Mouse (Mus musculus) forebrain, embryonic 16.5 days (tissue): Measurements from ENCODE around the gene Tor4a. TPM values are rescaled to one million over a fixed set of nuclear protein-coding genes. Genes with fewer than 3 reads are reported as not detected.

ENCODE experiments used
- ATAC-seq: fragments of 200-750 bp; cut with Nextera tagmentation; 2 replicates; pipeline ENCODE4 v1.8.0; 2017; ENCODE audit warnings: mild to moderate bottlenecking, moderate library complexity
- H3K27ac ChIP-seq: fragments of 300-500 bp; sonication (generic); 2 replicates; pipeline ENCODE4 v1.5.1; 2014; ENCODE audit warnings: low read length, control low read depth
- H3K27me3 ChIP-seq: fragments of 300-500 bp; sonication (generic); replicated peaks from 2 replicates; pipeline ENCODE4 v1.6.1; 2014; ENCODE audit warnings: low read length; ENCODE audit not compliant: control insufficient read depth, insufficient read depth
- H3K36me3 ChIP-seq: fragments of 300-500 bp; sonication (generic); 2 replicates; pipeline ENCODE4 v1.6.1; 2014; ENCODE audit not compliant: control insufficient read depth, insufficient read depth
- H3K4me1 ChIP-seq: fragments of 300-500 bp; sonication (generic); replicated peaks from 2 replicates; pipeline ENCODE4 v1.6.1; 2014; ENCODE audit warnings: low read length; ENCODE audit not compliant: control insufficient read depth, insufficient read depth
- H3K4me2 ChIP-seq: fragments of 300-500 bp; sonication (generic); 2 replicates; pipeline ENCODE4 v1.6.1; 2014; ENCODE audit warnings: mild to moderate bottlenecking, low read length, control low read depth
- H3K4me3 ChIP-seq: fragments of 300-500 bp; sonication (generic); replicated peaks from 2 replicates; pipeline ENCODE4 v1.5.1; 2014; ENCODE audit warnings: mild to moderate bottlenecking, low read length, control low read depth
- H3K9ac ChIP-seq: fragments of 300-500 bp; sonication (generic); replicated peaks from 2 replicates; pipeline ENCODE4 v1.6.1; 2014; ENCODE audit warnings: low read depth, low read length, control low read depth
- H3K9me3 ChIP-seq: fragments of 300-500 bp; sonication (generic); 2 replicates; pipeline ENCODE4 v1.6.1; 2016; ENCODE audit warnings: low read length; ENCODE audit not compliant: control insufficient read depth
- WGBS: fragments of 180-500 bp; shearing (Covaris S2); extraction: QIAGEN DNeasy Blood & Tissue Kit; methylation state at CpG from one replicate; pipeline ENCODE4 v1.1.7; 2014; 5-methylcytosine and 5-hydroxymethylcytosine counted together
- polyA plus RNA-seq: library from polyadenylated mRNA; unstranded; fragments of >200 nt; fragmentation: Nextera tagmentation; extraction: Ambion mirVana; gene quantifications from 2 replicates; pipeline ENCODE4 v1.2.1, GENCODE M21; 2015

The Tor4a gene
- polyA plus RNA-seq, 1 experiment from 2014 or later, result 0.85 TPM

DNA sequence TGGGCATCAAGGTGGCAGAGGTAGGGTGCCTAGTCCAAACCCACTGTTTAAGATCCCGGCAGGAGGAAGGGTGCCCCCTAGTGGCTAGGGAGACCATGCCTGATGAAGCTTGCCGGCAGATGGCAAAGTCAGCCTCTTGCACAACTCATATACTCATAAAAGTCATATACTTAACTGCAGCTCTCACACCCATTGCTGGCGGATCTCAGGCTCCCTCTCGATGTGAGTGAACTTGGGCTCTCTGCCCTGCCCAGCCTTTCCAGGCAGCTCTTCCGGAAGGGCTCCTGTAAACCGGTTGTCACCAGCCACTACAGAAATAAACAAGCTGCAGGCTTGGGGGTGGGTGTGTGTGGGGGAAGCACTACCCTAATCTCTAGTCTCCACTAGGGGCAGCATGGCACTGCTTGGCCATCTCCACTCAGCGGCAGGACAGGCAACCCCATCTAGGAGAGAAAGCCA, 31.8 kb upstream of the Tor4a start:
- H3K4me3 ChIP-seq, result no peak overlapping the region
- 0% methylated on average over 7 of the region's 7 CpGs for WGBS
- peak overlapping the region; percentile 46; the same call in 1 of the 2 replicates for H3K27ac ChIP-seq
- H3K27me3 ChIP-seq, result no peaks in the 10 kb centered on the region
- H3K4me1 ChIP-seq, result peaks cover 12% of the 10 kb centered on the region
- no peaks in the 10 kb centered on the region for H3K36me3 ChIP-seq
- ATAC-seq, result no peak
- H3K9ac ChIP-seq, result 0 out of 2 replicates have a peak overlapping the region, but pooled peaks have one; percentile 9
- no peaks in the 10 kb centered on the region for H3K9me3 ChIP-seq
- H3K4me2 ChIP-seq, result peak overlapping the region; percentile 40

DNA sequence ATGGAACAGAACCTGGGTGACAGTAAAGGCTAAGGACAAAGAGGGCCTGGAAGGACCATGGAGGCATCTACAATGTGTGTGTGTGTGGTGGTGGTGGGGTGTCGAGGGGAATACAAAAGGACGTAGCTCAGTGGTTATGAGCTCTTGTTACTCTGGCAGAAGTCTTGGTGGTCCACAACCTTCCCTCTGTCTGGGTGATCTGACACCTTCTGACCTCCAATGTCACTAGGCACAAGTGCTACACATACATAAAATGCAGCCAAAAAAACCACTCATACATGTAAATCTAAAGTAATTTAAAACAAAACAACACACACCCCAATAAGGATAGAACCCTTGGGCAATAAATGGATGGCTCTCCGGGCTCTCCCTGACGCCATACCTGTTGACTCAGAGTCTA, 30.7 kb upstream of the Tor4a start:
- Histone ChIP-seq H3K4me3 (no peak overlapping the region), H3K9ac (no peak overlapping the region), H3K9me3 (no peaks in the 10 kb centered on the region), H3K4me1 (peaks cover 17% of the 10 kb centered on the region), H3K4me2 (no peak overlapping the region), H3K27me3 (no peaks in the 10 kb centered on the region), H3K27ac (no peak overlapping the region), H3K36me3 (no peaks in the 10 kb centered on the region)
- ATAC-seq, result no peak
- WGBS, result 93% methylated on average over 4 of the region's 4 CpGs

DNA sequence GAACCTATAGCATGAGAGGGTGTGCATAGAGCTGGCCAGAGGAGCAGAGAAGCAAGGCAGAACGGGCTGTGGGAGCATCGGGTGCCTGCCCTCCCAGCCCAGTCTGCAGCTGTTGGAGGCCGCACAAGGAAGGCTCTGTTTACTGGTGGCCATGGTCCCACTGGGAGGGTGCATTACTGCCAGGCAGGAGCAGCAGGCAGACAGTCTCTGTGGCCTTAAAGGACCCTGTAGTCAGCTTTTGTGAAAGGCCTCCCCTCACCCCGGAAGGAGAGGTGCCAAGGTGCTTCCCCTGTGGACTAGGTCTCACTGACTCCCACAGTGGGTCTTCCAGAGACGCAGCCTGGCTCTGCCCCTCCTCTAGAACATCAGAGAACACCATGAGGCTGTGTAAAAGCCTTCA, 30.2 kb upstream of the Tor4a start:
- Histone ChIP-seq H3K9me3 (no peaks in the 10 kb centered on the region), H3K4me2 (no peak overlapping the region), H3K27ac (no peak overlapping the region), H3K27me3 (no peaks in the 10 kb centered on the region), H3K4me1 (peaks cover 17% of the 10 kb centered on the region), H3K9ac (no peak overlapping the region), H3K36me3 (no peaks in the 10 kb centered on the region), H3K4me3 (no peak overlapping the region)
- WGBS, result 79% methylated on average over 5 of the region's 5 CpGs
- no peak for ATAC-seq

DNA sequence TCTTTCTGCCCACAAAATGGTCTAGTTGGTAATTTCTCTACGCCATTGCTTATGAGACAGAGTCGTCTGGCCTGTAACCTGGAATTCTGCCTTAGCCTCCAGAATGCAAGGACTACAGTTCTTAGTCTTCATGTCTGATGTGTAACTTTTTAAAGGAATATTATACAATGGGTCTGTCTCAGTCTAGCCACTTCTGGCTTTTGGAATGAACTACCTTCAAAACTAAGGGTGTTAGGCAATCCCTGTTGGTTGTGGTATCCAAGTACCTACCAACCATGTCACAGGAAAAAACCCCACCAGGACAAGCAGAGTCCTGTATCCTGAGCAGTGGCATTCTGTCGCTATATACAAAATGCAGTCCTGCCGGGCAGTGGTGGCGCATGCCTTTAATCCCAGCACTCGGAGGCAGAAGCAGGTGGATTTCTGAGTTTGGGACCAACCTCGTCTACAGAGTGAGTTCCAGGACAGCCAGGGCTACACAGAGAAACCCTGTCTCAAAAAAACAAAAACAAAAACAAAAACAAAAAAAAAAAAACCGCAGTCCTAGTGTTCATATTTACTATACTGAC, 29.2 kb upstream of the Tor4a start:
- Histone ChIP-seq H3K4me3 (no peak overlapping the region), H3K4me2 (peak overlapping the region; percentile 52; the same call in 1 of the 2 replicates), H3K9ac (no peak overlapping the region; the same call in 1 of the 2 replicates), H3K27me3 (no peaks in the 10 kb centered on the region), H3K27ac (peak overlapping the region; percentile 98; the same call in 1 of the 2 replicates), H3K36me3 (no peaks in the 10 kb centered on the region), H3K9me3 (no peaks in the 10 kb centered on the region), H3K4me1 (peaks cover 17% of the 10 kb centered on the region)
- WGBS, result 72% methylated on average over 8 of the region's 8 CpGs
- ATAC-seq, result no peak

- 2% methylated on average over 41 of the region's 41 CpGs for WGBS
- H3K4me3 ChIP-seq, result peak overlapping the region; percentile 71
- H3K9ac ChIP-seq, result peak overlapping the region; percentile 79
- no peaks in the 10 kb centered on the region for H3K9me3 ChIP-seq
- H3K36me3 ChIP-seq, result no peaks in the 10 kb centered on the region
- ATAC-seq, result peak; percentile 97
- no peaks in the 10 kb centered on the region for H3K27me3 ChIP-seq
- H3K4me1 ChIP-seq, result peaks cover 17% of the 10 kb centered on the region
- peak overlapping the region; percentile 52 for H3K4me2 ChIP-seq
- H3K27ac ChIP-seq, result peak overlapping the region; percentile 98
Measured at GRCm38 (mm10) chr2:25224766-25225752, 28.4 kb upstream of the Tor4a start.

DNA sequence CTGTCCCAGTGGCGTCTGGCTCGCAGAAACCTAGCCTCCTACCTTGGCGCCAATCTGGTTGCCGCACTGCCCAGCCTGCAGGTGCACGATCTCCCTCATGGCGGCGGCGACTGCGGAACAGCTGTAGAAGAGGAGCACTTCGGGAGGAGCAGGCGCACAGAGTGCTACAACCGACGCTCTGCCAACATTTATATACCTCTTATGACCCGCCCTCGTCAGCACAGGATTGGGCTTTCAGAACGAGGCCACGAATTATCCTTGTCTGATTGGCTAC, 27.7 kb upstream of the Tor4a start, which contains the start of gene Tubb4b:
TSS of gene Tubb4b (minus strand) at position 211 of the 274 bp plus-strand sequence.
- Histone ChIP-seq H3K36me3 (no peaks in the 10 kb centered on the region), H3K9ac (peak within 1 kb of the TSS; percentile 81), H3K9me3 (no peaks in the 10 kb centered on the region), H3K4me2 (peak within 1 kb of the TSS; percentile 64), H3K27me3 (no peaks in the 10 kb centered on the region), H3K4me3 (peak within 1 kb of the TSS; percentile 93), H3K27ac (peak within 1 kb of the TSS; percentile 98), H3K4me1 (peaks cover 17% of the 10 kb centered on the region)
- WGBS, result 0% methylated on average over 17 of the region's 17 CpGs
- no peak for ATAC-seq

- ATAC-seq, result peak; percentile 17
- peak overlapping the region; percentile 90 for H3K27ac ChIP-seq
- no peaks in the 10 kb centered on the region for H3K9me3 ChIP-seq
- 3% methylated on average over 47 of the region's 53 CpGs for WGBS
- peak overlapping the region; percentile 64 for H3K4me2 ChIP-seq
- peak overlapping the region; percentile 93 for H3K4me3 ChIP-seq
- peaks cover 16% of the 10 kb centered on the region for H3K4me1 ChIP-seq
- no peaks in the 10 kb centered on the region for H3K27me3 ChIP-seq
- H3K36me3 ChIP-seq, result no peaks in the 10 kb centered on the region
- peak overlapping the region; percentile 81 for H3K9ac ChIP-seq
Measured at GRCm38 (mm10) chr2:25223681-25224491, 27.2 kb upstream of the Tor4a start.

DNA sequence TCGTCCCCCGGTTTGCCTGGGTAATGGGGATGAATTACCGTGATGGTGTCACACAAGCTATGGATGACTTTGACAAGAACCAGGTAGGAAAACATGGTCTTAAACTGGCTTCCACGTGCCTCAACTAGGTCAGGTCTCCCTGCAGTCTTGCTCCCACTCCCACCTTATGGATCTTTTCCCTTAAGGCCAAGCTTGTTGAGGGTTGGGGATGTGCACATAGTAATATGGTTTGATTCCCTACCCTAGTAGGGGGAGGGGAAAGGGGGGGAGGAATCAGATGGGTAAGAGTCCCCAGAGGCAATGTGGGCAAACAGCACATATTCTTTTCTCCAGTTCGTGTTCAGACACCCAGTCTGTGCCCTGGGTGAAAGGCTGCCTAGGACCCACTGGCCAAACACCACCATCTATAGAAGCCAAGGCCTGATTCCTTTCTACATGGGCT, 24.7 kb upstream of the Tor4a start:
- H3K36me3 ChIP-seq, result no peaks in the 10 kb centered on the region
- WGBS, result 74% methylated on average over 5 of the region's 5 CpGs
- ATAC-seq, result no peak
- no peaks in the 10 kb centered on the region for H3K27me3 ChIP-seq
- no peak overlapping the region for H3K9ac ChIP-seq
- H3K4me1 ChIP-seq, result peaks cover 14% of the 10 kb centered on the region
- no peak overlapping the region for H3K27ac ChIP-seq
- H3K4me3 ChIP-seq, result no peak overlapping the region
- H3K9me3 ChIP-seq, result no peaks in the 10 kb centered on the region
- H3K4me2 ChIP-seq, result no peak overlapping the region

DNA sequence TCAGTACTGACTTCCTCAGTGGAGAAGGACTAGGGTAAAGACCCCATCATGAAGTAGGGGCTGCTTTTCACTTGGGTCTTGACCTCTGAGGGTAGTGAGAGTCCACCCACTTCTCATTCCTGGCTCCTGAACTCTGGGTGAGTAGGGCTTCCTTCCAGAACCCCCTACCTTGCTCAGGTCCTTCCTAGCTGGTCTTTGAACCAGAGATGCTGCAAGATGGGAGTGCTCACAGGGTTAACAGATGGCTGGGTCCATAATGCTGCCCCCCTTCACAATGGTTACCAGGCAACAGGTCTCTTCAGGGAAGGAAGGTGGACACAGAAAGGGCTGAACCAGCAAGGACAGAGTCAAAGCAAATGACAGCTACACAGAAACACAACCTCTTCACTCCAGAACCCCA, 21.8 kb upstream of the Tor4a start, which contains the start of gene Fam166a:
TSS of gene Fam166a (plus strand) at position 301 of the 400 bp plus-strand sequence.
- Histone ChIP-seq H3K36me3 (no peaks in the 10 kb centered on the region), H3K4me1 (peaks cover 4% of the 10 kb centered on the region), H3K4me3 (no peak within 1 kb of the TSS), H3K27ac (no peak within 1 kb of the TSS), H3K9me3 (no peaks in the 10 kb centered on the region), H3K9ac (no peak within 1 kb of the TSS), H3K4me2 (no peak within 1 kb of the TSS), H3K27me3 (0 out of 2 replicates have a peak, but pooled peaks cover 4% of the 10 kb centered on the region)
- no peak for ATAC-seq
